Comparison of ENCODE assay signal across 28 mouse cellular contexts in genomic region chr6:41057653-41058052, GRCm38 (mm10). TPM values are rescaled to one million over a fixed set of nuclear protein-coding genes. Genes with fewer than 3 reads are reported as not detected.
DNase-seq lines count a peak whose midpoint lies in the region; ATAC-seq and TF ChIP-seq lines count a peak whose summit lies in the region.
"Had no signal": no experiment of that assay in that cellular context is flagged by ENCODE, and none has a peak within 500 bp of the region (broad histone marks: within the 10 kb centered on the region; RNA-seq: fewer than 3 reads in every experiment).

No protein-coding gene starts in this region.

- H3K4me2 ChIP-seq in heart, embryonic 13.5 days: no peak overlapping the region
- H3K4me2 ChIP-seq: embryonic facial prominence, embryonic 13.5 days; hindbrain, embryonic 15.5 days; intestine, embryonic 15.5 days; lung, embryonic 15.5 days; midbrain, embryonic 12.5 days; neural tube, embryonic 12.5 days had no signal

- no peak overlapping the region for H3K9ac ChIP-seq in heart, embryonic 13.5 days
- H3K9ac ChIP-seq: embryonic facial prominence, embryonic 13.5 days; hindbrain, embryonic 15.5 days; intestine, embryonic 15.5 days; liver, embryonic 14.5 days; lung, embryonic 15.5 days; midbrain, embryonic 12.5 days; neural tube, embryonic 12.5 days had no signal

- TF ChIP-seq POLR2A in cortical plate, adult 2 months (IDR thresholded peaks at IDR 0.05; ENCODE audit: extremely low read depth, insufficient read depth, low read length): no peak

- no peaks in the 10 kb centered on the region for H3K36me3 ChIP-seq in heart, embryonic 13.5 days
- H3K36me3 ChIP-seq in heart, embryonic 10.5 days: no peaks in the 10 kb centered on the region
- H3K36me3 ChIP-seq in megakaryocyte, embryonic 14.5 days (replicated peaks; ENCODE audit: low read length): no peaks in the 10 kb centered on the region
- H3K36me3 ChIP-seq: embryonic facial prominence, embryonic 13.5 days; hindbrain, embryonic 15.5 days; intestine, embryonic 15.5 days; lung, embryonic 15.5 days; midbrain, embryonic 12.5 days; neural tube, embryonic 12.5 days had no signal

- no peaks in the 10 kb centered on the region for H3K9me3 ChIP-seq in heart, embryonic 13.5 days
- H3K9me3 ChIP-seq in heart, embryonic 10.5 days: no peaks in the 10 kb centered on the region
- no peaks in the 10 kb centered on the region for H3K9me3 ChIP-seq in megakaryocyte, embryonic 14.5 days
- H3K9me3 ChIP-seq: embryonic facial prominence, embryonic 13.5 days; hindbrain, embryonic 15.5 days; intestine, embryonic 15.5 days; lung, embryonic 15.5 days; midbrain, embryonic 12.5 days; neural tube, embryonic 12.5 days had no signal

- WGBS in heart, embryonic 13.5 days: 46% methylated on average over 5 of the region's 5 CpGs
- 51% methylated on average over 5 of the region's 5 CpGs for WGBS in heart, embryonic 10.5 days

- peaks cover 16% of the 10 kb centered on the region for H3K4me1 ChIP-seq in heart, embryonic 13.5 days
- no peaks in the 10 kb centered on the region for H3K4me1 ChIP-seq in heart, embryonic 10.5 days
- H3K4me1 ChIP-seq in megakaryocyte, embryonic 14.5 days: peaks cover 69% of the 10 kb centered on the region
- H3K4me1 ChIP-seq in cortical plate, adult 2 months (ENCODE audit: control insufficient read depth, insufficient read depth, low read length): peaks cover 3% of the 10 kb centered on the region; the same call in 1 of the 2 replicates
- H3K4me1 ChIP-seq: hindbrain, embryonic 15.5 days; intestine, embryonic 15.5 days; lung, embryonic 15.5 days; midbrain, embryonic 12.5 days; neural tube, embryonic 12.5 days had no signal

- H3K27ac ChIP-seq in heart, embryonic 13.5 days (replicated peaks): peak overlapping the region; percentile 41
- no peak overlapping the region for H3K27ac ChIP-seq in heart, embryonic 10.5 days
- H3K27ac ChIP-seq in cortical plate, adult 2 months (ENCODE audit: insufficient read depth, low read length): peak overlapping the region; percentile 19; the same call in 1 of the 2 replicates
- H3K27ac ChIP-seq: embryonic facial prominence, embryonic 13.5 days; hindbrain, embryonic 15.5 days; intestine, embryonic 15.5 days; liver, embryonic 14.5 days; lung, embryonic 15.5 days; midbrain, embryonic 12.5 days; neural tube, embryonic 12.5 days had no signal

- no peaks in the 10 kb centered on the region for H3K27me3 ChIP-seq in heart, embryonic 13.5 days (replicated peaks)
- H3K27me3 ChIP-seq in heart, embryonic 10.5 days (ENCODE audit: insufficient read depth, poor library complexity, severe bottlenecking): no peaks in the 10 kb centered on the region
- H3K27me3 ChIP-seq in megakaryocyte, embryonic 14.5 days (replicated peaks): no peaks in the 10 kb centered on the region
- H3K27me3 ChIP-seq: embryonic facial prominence, embryonic 13.5 days; hindbrain, embryonic 15.5 days; intestine, embryonic 15.5 days; lung, embryonic 15.5 days; midbrain, embryonic 12.5 days; neural tube, embryonic 12.5 days had no signal

- no peak for ATAC-seq in heart, embryonic 13.5 days (ENCODE audit: extremely low read depth, insufficient number of reproducible peaks, low FRiP score, low TSS enrichment)
- no peak for ATAC-seq in megakaryocyte, adult 5-6 weeks (ENCODE audit: poor library complexity, severe bottlenecking)
- ATAC-seq: forebrain, embryonic 16.5 days; intestine, embryonic 15.5 days had no signal

- no peak for TF ChIP-seq CTCF in cortical plate, adult 2 months (IDR thresholded peaks at IDR 0.05; ENCODE audit: extremely low read depth, insufficient read depth, low read length)

- DNase-seq in heart, embryonic 10.5 days (ENCODE audit: low spot score): no peak
- peak; percentile 62 for DNase-seq in telencephalon, adult 2 months (ENCODE audit: low read depth, low spot score)
- no peak for DNase-seq in cerebellum, postnatal 10 days
- DNase-seq: cerebellum, adult 8-10 months; gastrocnemius, postnatal 25 days; kidney, postnatal 36 days; lung, postnatal 4 days; thymus, adult 18-20 months had no signal

- no peak overlapping the region for H3K4me3 ChIP-seq in heart, embryonic 13.5 days
- no peak overlapping the region for H3K4me3 ChIP-seq in heart, embryonic 10.5 days
- peak overlapping the region; percentile 29 for H3K4me3 ChIP-seq in megakaryocyte, embryonic 14.5 days (replicated peaks)
- H3K4me3 ChIP-seq in cortical plate, adult 2 months (ENCODE audit: insufficient read depth, low read length): no peak overlapping the region
- H3K4me3 ChIP-seq: embryonic facial prominence, embryonic 13.5 days; hindbrain, embryonic 15.5 days; intestine, embryonic 15.5 days; lung, embryonic 15.5 days; midbrain, embryonic 12.5 days; neural tube, embryonic 12.5 days had no signal

RNA-seq across cellular contexts. Expression of gene 2210010C04Rik, which starts 22.3 kb away (rescaled TPM):
- not detected in 2 replicates for polyA plus RNA-seq in heart, embryonic 13.5 days (2015; fragmentation: Nextera tagmentation; extraction: Ambion mirVana)
- polyA plus RNA-seq in heart, embryonic 10.5 days (2016; fragmentation: Nextera tagmentation; extraction: Ambion mirVana): not detected in 2 replicates
- polyA plus RNA-seq in megakaryocyte, embryonic 14.5 days (2012; ENCODE audit: insufficient read depth, low replicate concordance): not detected in 2 replicates
- not detected in 2 replicates for total RNA-seq in megakaryocyte, adult 5-6 weeks (2015)
- total RNA-seq in megakaryocyte, adult 5-6 weeks (2017): not detected in 2 replicates
- 0.09 and 0.13 TPM in 2 replicates for polyA plus RNA-seq in cortical plate, adult 2 months (2012; rRNA removed)
- total RNA-seq: adrenal gland, adult 18-20 months; gastrocnemius, postnatal 25 days; heart, postnatal 36 days; left cerebral cortex, adult 8-10 months had no signal
- polyA plus RNA-seq: embryonic facial prominence, embryonic 13.5 days; forebrain, embryonic 16.5 days; hindbrain, embryonic 15.5 days; kidney, embryonic 14.5 days; liver, embryonic 14.5 days; lung, embryonic 15.5 days; midbrain, embryonic 12.5 days; neural tube, embryonic 12.5 days; stomach, embryonic 14.5 days had no signal

RNA-seq across cellular contexts. Expression of gene Gm2663, which starts 58.4 kb away (rescaled TPM):
- polyA plus RNA-seq in heart, embryonic 13.5 days (2015; fragmentation: Nextera tagmentation; extraction: Ambion mirVana): 0.40 TPM in 1 of 2 replicates, not detected in the other
- polyA plus RNA-seq in heart, embryonic 10.5 days (2016; fragmentation: Nextera tagmentation; extraction: Ambion mirVana): not detected in 2 replicates
- polyA plus RNA-seq in megakaryocyte, embryonic 14.5 days (2012; ENCODE audit: insufficient read depth, low replicate concordance): not detected in 2 replicates
- not detected in 2 replicates for total RNA-seq in megakaryocyte, adult 5-6 weeks (2015)
- not detected in 2 replicates for total RNA-seq in megakaryocyte, adult 5-6 weeks (2017)
- polyA plus RNA-seq in cortical plate, adult 2 months (2012; rRNA removed): not detected in 2 replicates
- total RNA-seq: adrenal gland, adult 18-20 months; gastrocnemius, postnatal 25 days; heart, postnatal 36 days; left cerebral cortex, adult 8-10 months had no signal
- polyA plus RNA-seq: embryonic facial prominence, embryonic 13.5 days; forebrain, embryonic 16.5 days; hindbrain, embryonic 15.5 days; kidney, embryonic 14.5 days; limb, embryonic 14.5 days; liver, embryonic 14.5 days; lung, embryonic 15.5 days; midbrain, embryonic 12.5 days; neural tube, embryonic 12.5 days; spleen, adult 2 months; stomach, embryonic 14.5 days; urinary bladder, adult 2 months had no signal
